Mouse (Mus musculus) testis, adult 2 months (tissue): ENCODE measurements at regions not wholly inside any gene's neighbourhood (a gene's known extent, or its start where the extent isn't known, plus 50 kb on each side); places are given as distances from the start of the nearest gene placed in this dataset.

Experiments
- H3K27ac ChIP-seq: fragments of 200-500 bp; 2 replicates; pipeline ENCODE4 v1.5.1; 2012; ENCODE audit warnings: low read depth, low read length; ENCODE audit not compliant: control insufficient read depth, insufficient read depth
- H3K27me3 ChIP-seq: fragments of 200-500 bp; 2 replicates; pipeline ENCODE4 v1.6.1; 2012; ENCODE audit warnings: mild to moderate bottlenecking, low read length, moderate library complexity; ENCODE audit not compliant: control insufficient read depth, insufficient read depth
- H3K36me3 ChIP-seq: fragments of 200-500 bp; 2 replicates; pipeline ENCODE4 v1.6.1; 2012; ENCODE audit warnings: mild to moderate bottlenecking, low read length; ENCODE audit not compliant: control insufficient read depth, insufficient read depth
- H3K4me1 ChIP-seq: fragments of 200-500 bp; 2 replicates; pipeline ENCODE4 v1.6.1; 2012; ENCODE audit warnings: low read length; ENCODE audit not compliant: control insufficient read depth, insufficient read depth
- H3K4me3 ChIP-seq: fragments of 200-500 bp; 2 replicates; pipeline ENCODE4 v1.5.1; 2012; ENCODE audit warnings: low read depth, mild to moderate bottlenecking, low read length, moderate library complexity, mixed read lengths; ENCODE audit not compliant: control insufficient read depth
- CTCF ChIP-seq: fragments of 200-500 bp; IDR thresholded peaks from 2 replicates; pipeline ENCODE4 v1.5.1; 2012; ENCODE audit warnings: low read depth, mild to moderate bottlenecking, inconsistent platforms, low read length, moderate library complexity; ENCODE audit not compliant: control insufficient read depth, insufficient read depth, insufficient replicate concordance
- POLR2A ChIP-seq: fragments of 200-500 bp; IDR thresholded peaks from 2 replicates; pipeline ENCODE4 v1.6.1; 2012; ENCODE audit warnings: low read depth, mild to moderate bottlenecking, inconsistent platforms, low read length, moderate library complexity; ENCODE audit not compliant: control insufficient read depth

GRCm38 (mm10) chr7:137916351-137916750, 478.9 kb downstream of the Glrx3 start:
- TF ChIP-seq CTCF (no peak), POLR2A (no peak)
- Histone ChIP-seq H3K4me1 (no peaks in the 10 kb centered on the region), H3K27me3 (no peaks in the 10 kb centered on the region), H3K36me3 (no peaks in the 10 kb centered on the region), H3K4me3 (no peak overlapping the region), H3K27ac (no peak overlapping the region)

- Histone ChIP-seq H3K4me1 (no peaks in the 10 kb centered on the region), H3K4me3 (no peak overlapping the region), H3K36me3 (no peaks in the 10 kb centered on the region), H3K27ac (no peak overlapping the region), H3K27me3 (no peaks in the 10 kb centered on the region)
- TF ChIP-seq CTCF, result no peak
- no peak for TF ChIP-seq POLR2A
These were observed 472.9 kb downstream of the Tcerg1l start for GRCm38 (mm10) chr7:137924464-137925167.

GRCm38 (mm10) chr7:137925656-137926055, 471.9 kb downstream of the Tcerg1l start:
- Histone ChIP-seq H3K4me3 (no peak overlapping the region), H3K27ac (no peak overlapping the region), H3K4me1 (no peaks in the 10 kb centered on the region), H3K27me3 (no peaks in the 10 kb centered on the region), H3K36me3 (no peaks in the 10 kb centered on the region)
- TF ChIP-seq CTCF (no peak), POLR2A (no peak)

GRCm38 (mm10) chr7:137927371-137927770, 470.2 kb downstream of the Tcerg1l start:
- Histone ChIP-seq H3K36me3 (no peaks in the 10 kb centered on the region), H3K27me3 (no peaks in the 10 kb centered on the region), H3K4me3 (no peak overlapping the region), H3K4me1 (no peaks in the 10 kb centered on the region), H3K27ac (no peak overlapping the region)
- TF ChIP-seq CTCF (no peak), POLR2A (no peak; the same call in 1 of the 2 replicates)

GRCm38 (mm10) chr7:137930200-137930599, 467.3 kb downstream of the Tcerg1l start:
- Histone ChIP-seq H3K27me3 (no peaks in the 10 kb centered on the region), H3K4me3 (no peak overlapping the region), H3K4me1 (no peaks in the 10 kb centered on the region), H3K27ac (no peak overlapping the region), H3K36me3 (no peaks in the 10 kb centered on the region)
- TF ChIP-seq POLR2A (no peak), CTCF (no peak)

GRCm38 (mm10) chr7:137935896-137936295, 461.6 kb downstream of the Tcerg1l start:
- H3K27ac ChIP-seq, result no peak overlapping the region
- no peaks in the 10 kb centered on the region for H3K27me3 ChIP-seq
- TF ChIP-seq CTCF, result no peak
- no peaks in the 10 kb centered on the region for H3K4me1 ChIP-seq
- H3K36me3 ChIP-seq, result no peaks in the 10 kb centered on the region
- H3K4me3 ChIP-seq, result no peak overlapping the region

GRCm38 (mm10) chr7:137939116-137939515, 458.4 kb downstream of the Tcerg1l start:
- H3K27me3 ChIP-seq, result no peaks in the 10 kb centered on the region
- H3K4me1 ChIP-seq, result no peaks in the 10 kb centered on the region
- TF ChIP-seq CTCF (no peak), POLR2A (no peak)
- H3K27ac ChIP-seq, result no peak overlapping the region
- no peaks in the 10 kb centered on the region for H3K36me3 ChIP-seq
- no peak overlapping the region for H3K4me3 ChIP-seq
